Mouse (Mus musculus) kidney, embryonic 14.5 days (tissue): ENCODE measurements around the gene Mgst1. TPM values are rescaled to one million over a fixed set of nuclear protein-coding genes. Genes with fewer than 3 reads are reported as not detected.

Source experiments
- polyA plus RNA-seq: library from polyadenylated mRNA; unstranded; fragments of >200 nt; fragmentation: Nextera tagmentation; extraction: Ambion mirVana; gene quantifications from 2 replicates; pipeline ENCODE4 v1.2.1, GENCODE M21; 2014

Gene Mgst1
- polyA plus RNA-seq, 1 experiment from 2014 or later: 238 TPM

Other genes with a start within 250 kb of the Mgst1 start
- gene Slc15a5, start 60.4 kb upstream of the Mgst1 start, polyA plus RNA-seq: not detected in 2 replicates